Mouse (Mus musculus): ENCODE measurements around the gene Tmem117.

- TF ChIP-seq HCFC1 (IDR thresholded peaks at IDR 0.05; ENCODE audit: low read depth, low read length) (no peak), EP300 (IDR thresholded peaks at IDR 0.05; ENCODE audit: low read depth in 1 of 2, low read length in 2 of 2) (no peak), JUND (IDR thresholded peaks at IDR 0.05; ENCODE audit: low read depth, low read length) (no peak), CTCF (IDR thresholded peaks at IDR 0.05 in 2 of 3, conservative IDR thresholded peaks at IDR 0.05 in 1 of 3; ENCODE audit: control insufficient read depth in 1 of 3, insufficient read depth in 1 of 3, low read depth in 2 of 3, low read length in 3 of 3, poor library complexity in 1 of 3, severe bottlenecking in 1 of 3) (no peak), MAZ (IDR thresholded peaks at IDR 0.05; ENCODE audit: low read depth, low read length) (no peak)
These were observed 322.5 kb downstream of the Tmem117 start for GRCm38 (mm10) chr15:94951382-94952048.
